ENCODE assay signal across 23 mouse cellular contexts in the genomic region with DNA sequence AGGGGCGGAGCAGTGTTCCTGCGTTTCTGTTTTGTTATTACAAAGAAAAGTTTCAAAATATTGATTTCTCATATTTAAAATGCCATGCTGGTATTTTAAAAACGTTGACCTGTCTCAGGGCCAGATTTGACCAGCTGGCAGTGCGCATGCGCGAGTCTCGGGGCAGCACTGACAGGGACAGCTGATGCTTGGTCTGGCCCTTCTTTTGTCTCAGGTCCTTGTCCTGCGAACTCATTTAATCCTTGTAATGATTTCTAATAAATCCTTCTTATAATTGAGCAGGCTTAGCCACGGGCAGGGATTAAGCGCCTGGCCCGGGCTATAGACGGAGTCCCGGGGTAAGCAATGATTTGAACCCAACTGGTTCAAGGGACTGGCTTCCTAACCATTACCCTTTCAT. TPM values are rescaled to one million over a fixed set of nuclear protein-coding genes. Genes with fewer than 3 reads are reported as not detected.
DNase-seq lines count a peak whose midpoint lies in the region; ATAC-seq lines count a peak whose summit lies in the region.
"Had no signal": no experiment of that assay in that cellular context is flagged by ENCODE, and none has a peak within 500 bp of the region (broad histone marks: within the 10 kb centered on the region; RNA-seq: fewer than 3 reads in every experiment).

No protein-coding gene starts in this region.

- H3K9ac ChIP-seq in hindbrain, embryonic 11.5 days (ENCODE audit: low read depth, low read length) = no peak overlapping the region
- H3K9ac ChIP-seq in neural tube, embryonic 13.5 days = peak overlapping the region; percentile 34; the same call in 1 of the 2 replicates
- H3K9ac ChIP-seq in neural tube, embryonic 15.5 days (replicated peaks) = no peak overlapping the region
- H3K9ac ChIP-seq: embryonic facial prominence, embryonic 12.5 days; hindbrain, embryonic 14.5 days; limb, embryonic 12.5 days; liver, embryonic 13.5 days; neural tube, embryonic 12.5 days had no signal

- H3K4me3 ChIP-seq in hindbrain, embryonic 10.5 days = no peak overlapping the region
- no peak overlapping the region for H3K4me3 ChIP-seq in hindbrain, embryonic 11.5 days (ENCODE audit: low read depth, low read length)
- no peak overlapping the region for H3K4me3 ChIP-seq in neural tube, embryonic 13.5 days
- H3K4me3 ChIP-seq in neural tube, embryonic 15.5 days (replicated peaks) = no peak overlapping the region
- H3K4me3 ChIP-seq: embryonic facial prominence, embryonic 12.5 days; gastrocnemius, adult 2 months; limb, embryonic 12.5 days; liver, embryonic 13.5 days; megakaryocyte, embryonic 14.5 days; neural tube, embryonic 12.5 days had no signal

- no peaks in the 10 kb centered on the region for H3K36me3 ChIP-seq in hindbrain, embryonic 10.5 days
- no peaks in the 10 kb centered on the region for H3K36me3 ChIP-seq in hindbrain, embryonic 11.5 days (ENCODE audit: control insufficient read depth, insufficient read depth, low read length)
- H3K36me3 ChIP-seq in neural tube, embryonic 13.5 days = no peaks in the 10 kb centered on the region
- no peaks in the 10 kb centered on the region for H3K36me3 ChIP-seq in neural tube, embryonic 15.5 days
- H3K36me3 ChIP-seq: embryonic facial prominence, embryonic 12.5 days; limb, embryonic 12.5 days; liver, embryonic 13.5 days; neural tube, embryonic 12.5 days had no signal

- 83% methylated on average over 13 of the region's 13 CpGs for WGBS in hindbrain, embryonic 10.5 days
- 77% methylated on average over 13 of the region's 13 CpGs for WGBS in hindbrain, embryonic 11.5 days
- 61% methylated on average over 13 of the region's 13 CpGs for WGBS in neural tube, embryonic 13.5 days
- 59% methylated on average over 13 of the region's 13 CpGs for WGBS in neural tube, embryonic 15.5 days

- no peak for DNase-seq in hindbrain, embryonic 10.5 days (ENCODE audit: low spot score)
- no peak for DNase-seq in hindbrain, embryonic 11.5 days (ENCODE audit: low spot score)
- DNase-seq in retina, adult 2 months (ENCODE audit: low read depth, low spot score) = peak; percentile 40
- no peak for DNase-seq in lung, postnatal 10 days
- DNase-seq in spleen, postnatal 10 days (ENCODE audit: low spot score in 2 of 2) = no peak
- DNase-seq: adrenal gland, postnatal 25 days; cerebellum, adult 9-11 months; gastrocnemius, adult 2 months; kidney, adult 18-20 months; kidney, postnatal 4 days; liver, embryonic 13.5 days; lung, adult 2 months; right cerebral cortex, postnatal 25 days; spleen, adult 18-20 months; thymus, postnatal 25 days had no signal

- H3K4me1 ChIP-seq in hindbrain, embryonic 10.5 days (replicated peaks) = peaks cover 63% of the 10 kb centered on the region
- H3K4me1 ChIP-seq in hindbrain, embryonic 11.5 days (replicated peaks; ENCODE audit: control insufficient read depth, insufficient read depth, low read length) = peaks cover 3% of the 10 kb centered on the region
- H3K4me1 ChIP-seq in neural tube, embryonic 13.5 days (replicated peaks) = peaks cover 47% of the 10 kb centered on the region
- H3K4me1 ChIP-seq in neural tube, embryonic 15.5 days = peaks cover 37% of the 10 kb centered on the region

- H3K9me3 ChIP-seq in hindbrain, embryonic 10.5 days = no peaks in the 10 kb centered on the region
- H3K9me3 ChIP-seq in hindbrain, embryonic 11.5 days (ENCODE audit: control insufficient read depth, low read length) = no peaks in the 10 kb centered on the region
- H3K9me3 ChIP-seq in neural tube, embryonic 13.5 days = no peaks in the 10 kb centered on the region
- no peaks in the 10 kb centered on the region for H3K9me3 ChIP-seq in neural tube, embryonic 15.5 days (replicated peaks)
- H3K9me3 ChIP-seq: embryonic facial prominence, embryonic 12.5 days; limb, embryonic 12.5 days; liver, embryonic 13.5 days; megakaryocyte, embryonic 14.5 days; neural tube, embryonic 12.5 days had no signal

- H3K27ac ChIP-seq in hindbrain, embryonic 10.5 days = peak overlapping the region; percentile 50; the same call in 1 of the 2 replicates
- H3K27ac ChIP-seq in hindbrain, embryonic 11.5 days (ENCODE audit: low read depth, low read length) = no peak overlapping the region
- H3K27ac ChIP-seq in neural tube, embryonic 13.5 days (replicated peaks) = no peak overlapping the region
- H3K27ac ChIP-seq in neural tube, embryonic 15.5 days (replicated peaks) = no peak overlapping the region
- H3K27ac ChIP-seq: embryonic facial prominence, embryonic 12.5 days; gastrocnemius, adult 2 months; hindbrain, embryonic 14.5 days; limb, embryonic 12.5 days; liver, embryonic 13.5 days; neural tube, embryonic 12.5 days had no signal

- H3K27me3 ChIP-seq in hindbrain, embryonic 10.5 days (ENCODE audit: insufficient read depth, poor library complexity, severe bottlenecking) = no peaks in the 10 kb centered on the region
- H3K27me3 ChIP-seq in hindbrain, embryonic 11.5 days (ENCODE audit: control insufficient read depth, insufficient read depth, low read length) = no peaks in the 10 kb centered on the region
- H3K27me3 ChIP-seq in neural tube, embryonic 13.5 days = peaks cover 3% of the 10 kb centered on the region; the same call in 1 of the 2 replicates
- no peaks in the 10 kb centered on the region for H3K27me3 ChIP-seq in neural tube, embryonic 15.5 days (replicated peaks)
- H3K27me3 ChIP-seq: embryonic facial prominence, embryonic 12.5 days; limb, embryonic 12.5 days; liver, embryonic 13.5 days; neural tube, embryonic 12.5 days had no signal

- no peak overlapping the region for H3K4me2 ChIP-seq in hindbrain, embryonic 11.5 days (replicated peaks; ENCODE audit: low read depth, low read length)
- H3K4me2 ChIP-seq in neural tube, embryonic 13.5 days = no peak overlapping the region
- H3K4me2 ChIP-seq in neural tube, embryonic 15.5 days = no peak overlapping the region
- H3K4me2 ChIP-seq: embryonic facial prominence, embryonic 12.5 days; hindbrain, embryonic 14.5 days; limb, embryonic 12.5 days; liver, embryonic 13.5 days; neural tube, embryonic 12.5 days had no signal

- ATAC-seq in hindbrain, embryonic 11.5 days (ENCODE audit: low FRiP score) = no peak
- no peak for ATAC-seq in neural tube, embryonic 13.5 days (ENCODE audit: low read depth)
- no peak for ATAC-seq in neural tube, embryonic 15.5 days (ENCODE audit: low FRiP score)
- ATAC-seq: inflammation-experienced regulatory T-cells, adult 6 months had no signal

RNA-seq across cellular contexts. Expression of gene Ece1, which starts 40.2 kb away (rescaled TPM):
- polyA plus RNA-seq in hindbrain, embryonic 10.5 days (2016; fragmentation: Nextera tagmentation; extraction: Ambion mirVana) = 33.7 and 37.6 TPM in 2 replicates
- 25.1 and 29.2 TPM in 2 replicates for polyA plus RNA-seq in hindbrain, embryonic 11.5 days (2014; fragmentation: Nextera tagmentation; extraction: Ambion mirVana)
- 27.5 and 32.6 TPM in 2 replicates for polyA plus RNA-seq in neural tube, embryonic 13.5 days (2015; fragmentation: Nextera tagmentation; extraction: Ambion mirVana)
- polyA plus RNA-seq in neural tube, embryonic 15.5 days (2015; fragmentation: Nextera tagmentation; extraction: Ambion mirVana) = 23.0 TPM in 2 replicates
